Mouse (Mus musculus) urinary bladder, postnatal 4 days (tissue): ENCODE measurements around the gene Col4a3bp.

Experiments used
- DNase-seq, 2 experiments: peaks; one replicate each; pipeline ENCODE4 v3.0.0; 2021 to 2022; ENCODE audit warnings: low spot score in 2 of 2

The Col4a3bp gene

DNA sequence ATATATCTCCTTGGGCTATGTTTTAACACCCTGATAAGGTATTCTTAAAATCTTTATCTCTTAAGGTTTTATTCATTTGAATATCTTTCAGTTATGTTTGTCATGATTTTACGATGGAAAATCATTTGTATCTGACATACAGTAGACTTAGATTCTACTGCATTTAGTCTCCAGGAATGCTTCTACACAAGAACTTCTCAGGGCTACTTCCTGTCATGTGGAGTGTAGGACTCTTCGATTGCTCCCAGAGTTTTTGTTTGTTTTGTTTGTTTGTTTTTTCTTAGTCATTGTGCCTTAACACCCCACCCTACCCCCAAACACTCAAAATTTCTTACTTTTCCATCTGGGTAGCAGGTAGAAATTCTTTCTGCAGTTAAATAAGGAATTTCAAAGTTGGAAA, 1.0 kb upstream of the Col4a3bp start:
- no peak for DNase-seq

DNA sequence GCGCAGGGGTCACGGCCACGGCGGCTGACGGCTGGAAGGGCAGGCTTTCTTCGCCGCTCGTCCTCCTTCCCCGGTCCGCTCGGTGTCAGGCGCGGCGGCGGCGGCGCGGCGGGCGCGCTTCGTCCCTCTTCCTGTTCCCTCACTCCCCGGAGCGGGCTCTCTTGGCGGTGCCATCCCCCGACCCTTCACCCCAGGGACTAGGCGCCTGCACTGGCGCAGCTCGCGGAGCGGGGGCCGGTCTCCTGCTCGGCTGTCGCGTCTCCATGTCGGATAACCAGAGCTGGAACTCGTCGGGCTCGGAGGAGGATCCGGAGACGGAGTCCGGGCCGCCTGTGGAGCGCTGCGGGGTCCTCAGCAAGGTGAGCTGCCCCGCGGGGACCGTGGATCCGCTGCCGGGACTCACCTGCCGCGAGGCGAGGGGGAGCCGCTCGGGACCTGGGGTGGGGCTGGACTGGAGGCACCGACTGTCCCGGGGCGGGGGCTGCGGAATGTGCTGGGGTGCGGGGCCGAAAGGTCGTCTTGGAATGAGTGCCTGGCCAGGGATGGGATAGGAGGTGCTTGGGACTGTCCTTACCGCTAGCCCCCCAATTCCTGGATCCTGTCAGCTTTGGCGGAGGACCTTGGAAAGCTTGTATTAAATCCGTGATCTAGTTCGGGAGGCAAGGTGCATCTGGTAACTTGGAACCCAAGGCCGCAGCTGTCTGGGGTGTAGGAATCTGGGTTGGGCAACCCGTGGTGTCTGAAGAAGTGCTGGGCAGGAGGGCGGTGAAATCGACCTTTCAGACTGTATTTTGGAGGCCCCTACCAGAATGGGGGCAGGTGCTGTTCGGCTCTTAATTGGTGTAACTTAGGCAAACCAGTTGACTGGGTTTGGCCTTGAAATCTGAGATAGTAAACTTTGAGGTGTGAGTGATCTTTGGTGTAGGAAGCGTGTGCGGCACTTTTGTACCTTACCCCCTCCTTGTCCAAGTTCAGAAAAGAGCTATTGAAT, 778 bp downstream of the Col4a3bp start:
- DNase-seq, result peak in 1 of 2 experiments; percentile 62

DNA sequence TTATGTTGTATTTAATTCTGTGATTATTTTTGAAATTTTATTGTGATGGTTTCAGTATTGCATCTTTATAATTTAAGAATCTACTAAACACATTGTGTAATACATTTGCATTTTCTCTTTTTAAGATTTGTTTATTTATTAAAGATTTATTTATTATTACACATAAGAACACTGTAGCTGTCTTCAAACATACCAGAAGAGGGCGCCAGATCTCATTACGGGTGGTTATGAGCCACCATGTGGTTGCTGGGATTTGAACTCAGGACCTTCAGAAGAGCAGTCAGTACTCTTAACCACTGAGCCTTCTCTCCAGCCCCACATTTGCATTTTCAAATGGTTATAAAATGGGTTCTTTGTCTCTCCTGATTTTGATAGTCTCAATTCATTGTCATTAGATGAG, 2.1 kb downstream of the Col4a3bp start:
- no peak for DNase-seq

DNA sequence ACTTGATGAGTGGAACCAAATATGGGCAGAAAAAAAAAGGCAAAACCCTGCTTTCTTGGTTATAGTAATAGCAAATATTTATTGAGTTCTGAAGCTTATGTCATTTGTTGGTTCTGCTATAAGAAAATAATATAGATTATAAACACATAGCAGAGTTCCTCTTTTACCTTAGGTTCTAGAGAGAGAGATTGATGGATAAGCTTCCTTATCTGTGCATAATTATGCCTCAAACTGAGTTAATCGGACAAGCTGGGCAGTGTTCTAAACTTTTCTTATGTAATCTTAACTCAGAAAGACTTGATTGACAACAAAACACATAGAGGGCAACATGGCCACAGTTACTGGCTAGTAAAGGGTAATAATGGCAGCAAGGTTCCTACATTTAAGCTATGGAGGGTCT, 4.8 kb downstream of the Col4a3bp start:
- DNase-seq, result no peak

DNA sequence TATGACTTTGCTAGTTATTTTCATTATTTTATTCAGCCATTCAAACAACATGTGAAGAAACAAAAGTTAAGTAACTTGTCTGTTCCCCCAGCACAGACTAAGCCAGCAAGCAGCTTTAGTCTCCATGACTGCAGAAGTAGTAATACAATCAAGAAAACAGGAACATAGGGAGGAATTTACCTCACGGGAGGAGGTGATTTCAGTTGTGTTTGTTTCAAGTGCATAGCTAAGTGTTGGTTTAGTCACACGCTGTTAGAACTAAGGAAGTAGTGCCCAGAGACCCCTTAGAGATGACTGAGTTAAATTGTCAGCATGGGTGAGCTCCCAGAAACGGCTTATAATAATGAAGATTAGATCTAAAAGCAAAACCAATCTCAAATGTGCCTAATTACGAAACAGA, 5.5 kb downstream of the Col4a3bp start:
- no peak for DNase-seq

DNA sequence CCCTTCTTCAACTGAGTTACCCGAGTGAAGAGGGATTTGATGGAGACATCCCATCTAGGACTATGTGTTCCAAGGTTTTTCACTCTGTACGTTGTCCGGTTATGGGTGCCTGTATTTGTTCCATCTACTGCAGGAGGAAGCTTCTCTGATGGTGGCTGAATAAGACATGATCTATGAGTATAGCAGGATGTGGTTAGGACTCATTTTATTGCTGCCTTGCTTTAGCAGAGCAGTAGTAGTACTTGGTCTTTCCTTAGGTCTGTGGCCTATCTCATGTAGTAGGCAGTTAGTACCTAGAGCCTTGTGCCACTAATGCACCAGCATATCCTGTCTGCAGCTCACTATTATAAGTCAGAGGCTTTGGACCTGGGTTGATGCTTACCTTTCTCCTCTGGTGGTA, 12.7 kb downstream of the Col4a3bp start:
- no peak for DNase-seq

DNA sequence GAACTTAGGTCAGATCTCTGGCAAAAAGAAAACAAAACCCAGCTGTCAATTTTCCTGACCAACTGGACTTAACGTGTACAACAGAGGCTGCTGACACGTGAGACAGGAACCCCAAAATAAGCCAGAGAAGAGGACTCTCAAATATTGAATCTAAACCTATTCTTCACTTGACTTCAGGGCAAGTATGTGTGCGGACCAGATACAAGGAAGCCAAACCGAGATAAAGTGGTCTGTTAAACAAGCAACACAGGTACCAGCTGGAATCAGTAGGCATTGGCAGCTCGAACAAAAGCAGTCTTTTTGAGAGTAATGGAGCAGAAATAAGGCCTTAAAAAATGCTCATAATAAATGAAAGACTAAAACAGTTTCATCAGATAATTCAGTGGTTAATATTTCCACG, 25.6 kb downstream of the Col4a3bp start:
- DNase-seq, result no peak

DNA sequence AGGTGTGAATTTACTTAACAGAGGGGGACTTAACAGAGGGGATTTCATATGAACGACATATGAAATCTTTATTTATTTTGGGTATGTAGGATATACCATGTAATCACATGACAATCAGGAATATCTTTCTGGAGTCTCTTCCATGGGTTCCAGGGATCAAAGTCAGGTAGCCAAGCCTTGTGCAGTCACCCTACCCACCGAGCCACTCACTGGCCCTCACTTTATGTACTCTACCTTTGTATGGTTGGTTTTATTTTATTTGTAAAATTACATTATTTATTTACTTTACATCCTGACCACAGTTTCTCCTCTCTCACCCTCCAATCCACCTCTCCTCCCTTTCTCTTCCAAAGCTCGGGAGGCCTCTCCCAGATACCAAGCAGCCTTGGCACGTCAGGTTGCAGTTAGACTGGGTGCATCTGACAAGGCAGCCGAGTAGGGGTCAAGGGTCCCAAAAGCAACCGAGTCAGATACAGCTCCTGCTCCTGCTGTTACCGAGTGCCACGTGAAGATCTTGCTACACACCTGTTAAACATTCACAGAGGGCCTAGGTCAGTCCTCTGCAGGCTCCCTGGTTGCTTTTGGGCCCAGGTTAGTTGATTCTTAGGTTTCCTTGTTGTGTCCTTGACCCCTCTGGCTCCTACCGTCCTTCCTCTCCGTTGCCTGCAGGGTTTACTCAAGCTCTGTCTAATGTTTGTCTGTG, 28.0 kb downstream of the Col4a3bp start:
- DNase-seq, result no peak

DNA sequence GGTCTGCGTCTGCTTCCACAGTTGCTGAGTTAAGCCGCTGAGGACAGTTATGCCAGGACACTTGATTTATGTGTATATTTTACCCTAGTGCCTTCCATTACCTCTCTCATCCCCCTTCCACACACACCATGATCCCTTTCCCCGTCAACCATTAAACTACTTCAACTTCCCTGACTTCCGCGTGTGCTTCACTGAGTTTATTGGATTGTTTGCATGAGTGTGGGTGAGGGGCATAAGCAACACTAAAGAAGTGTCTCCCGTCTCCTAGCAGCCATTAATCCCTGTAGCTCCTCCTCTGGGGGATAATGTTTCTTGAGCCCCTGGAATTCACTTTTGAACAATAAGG, 28.6 kb downstream of the Col4a3bp start:
- DNase-seq, result no peak

DNA sequence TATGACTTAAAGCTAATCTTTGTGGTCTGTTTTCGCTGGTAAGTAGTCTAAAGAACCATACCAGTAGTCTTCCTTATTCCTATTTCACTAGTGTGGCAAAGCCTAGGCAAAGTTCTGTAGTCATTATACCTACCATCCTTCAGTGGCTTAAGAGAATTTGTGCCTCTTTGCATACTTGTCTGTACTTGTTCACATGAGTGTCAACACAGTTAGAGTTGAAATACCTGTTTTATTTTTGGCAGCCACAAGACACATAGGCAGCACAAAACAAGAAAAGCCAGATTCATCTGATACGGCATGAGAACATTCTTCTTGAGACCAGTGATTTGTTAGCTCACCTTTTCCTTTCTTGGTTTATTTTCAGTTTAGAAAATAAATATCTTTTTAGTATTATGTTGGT, 31.8 kb downstream of the Col4a3bp start:
- DNase-seq, result no peak

DNA sequence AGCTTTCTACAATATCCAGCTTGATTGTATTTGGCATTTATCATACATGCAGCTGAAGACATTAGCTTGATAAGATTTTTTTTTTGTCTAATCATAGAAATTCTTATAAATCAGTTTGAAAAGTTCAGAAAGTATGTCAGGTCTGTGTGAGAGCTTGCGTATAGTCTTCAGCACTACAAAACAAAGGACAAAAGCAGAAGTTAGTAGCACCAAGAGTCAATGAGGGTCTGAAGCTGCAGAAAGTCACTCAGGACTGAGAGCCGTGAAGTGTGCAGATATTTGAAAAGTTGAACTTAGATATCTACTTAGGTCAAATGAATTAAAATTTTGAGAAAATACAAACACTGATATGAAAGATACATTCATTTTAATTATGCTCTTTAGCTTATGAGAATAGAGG, 36.7 kb downstream of the Col4a3bp start:
- no peak for DNase-seq

DNA sequence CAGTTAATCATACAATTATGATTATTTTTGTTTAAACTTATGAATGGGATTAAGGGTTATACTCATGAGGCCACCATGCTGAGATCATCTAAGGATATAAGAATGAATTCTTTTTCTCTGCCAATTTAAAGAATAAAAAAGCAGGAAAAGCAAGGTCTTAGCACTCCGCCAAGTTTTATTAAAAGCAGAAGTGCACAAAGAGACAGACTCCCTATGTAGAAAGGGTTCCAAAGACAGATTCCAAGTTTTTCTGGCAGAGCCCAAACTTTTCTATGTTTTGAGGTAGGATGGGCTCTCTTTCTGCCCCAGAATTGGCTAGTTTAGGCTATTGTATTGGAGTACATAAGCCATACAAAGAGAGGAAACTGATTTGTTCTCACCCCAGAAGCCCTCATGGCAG, 37.6 kb downstream of the Col4a3bp start:
- DNase-seq, result no peak

DNA sequence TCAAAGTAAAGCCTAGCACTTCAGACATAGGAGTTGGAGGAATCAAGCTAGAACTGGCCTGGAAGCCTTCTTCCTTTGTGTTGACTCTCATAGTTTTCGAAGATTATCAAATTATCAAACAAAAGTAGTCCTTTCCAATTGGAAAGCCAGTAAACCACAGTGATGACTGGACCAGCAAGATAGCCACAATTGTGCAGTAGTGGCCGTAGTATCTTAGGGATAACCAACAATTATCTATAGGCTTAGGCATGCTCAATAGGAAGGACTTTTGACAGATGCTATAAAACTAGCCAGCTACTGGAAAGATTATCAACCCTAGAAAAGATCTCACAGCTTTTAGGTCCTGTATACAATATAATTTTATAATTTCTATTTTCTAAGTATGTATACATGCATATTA, 41.8 kb downstream of the Col4a3bp start:
- no peak for DNase-seq

DNA sequence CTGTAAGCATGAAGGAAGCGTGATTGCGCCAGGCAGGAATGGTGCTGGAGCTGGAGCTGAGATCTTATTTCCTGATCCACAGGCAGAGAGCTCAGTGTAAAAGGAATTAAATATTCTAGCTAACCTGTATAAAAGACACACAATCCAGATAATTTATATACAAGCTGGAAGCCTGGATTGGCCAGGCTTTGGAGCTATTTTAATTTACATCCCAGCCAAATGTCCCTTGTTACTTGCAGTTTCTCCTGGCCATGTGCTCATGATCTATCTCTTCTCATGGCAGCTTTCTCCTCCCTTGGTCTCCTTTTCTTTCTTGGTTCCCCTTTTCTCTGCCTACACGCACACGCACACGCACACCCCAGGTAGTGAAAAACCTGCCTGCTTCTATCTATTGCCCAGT, 44.1 kb downstream of the Col4a3bp start:
- no peak for DNase-seq

DNA sequence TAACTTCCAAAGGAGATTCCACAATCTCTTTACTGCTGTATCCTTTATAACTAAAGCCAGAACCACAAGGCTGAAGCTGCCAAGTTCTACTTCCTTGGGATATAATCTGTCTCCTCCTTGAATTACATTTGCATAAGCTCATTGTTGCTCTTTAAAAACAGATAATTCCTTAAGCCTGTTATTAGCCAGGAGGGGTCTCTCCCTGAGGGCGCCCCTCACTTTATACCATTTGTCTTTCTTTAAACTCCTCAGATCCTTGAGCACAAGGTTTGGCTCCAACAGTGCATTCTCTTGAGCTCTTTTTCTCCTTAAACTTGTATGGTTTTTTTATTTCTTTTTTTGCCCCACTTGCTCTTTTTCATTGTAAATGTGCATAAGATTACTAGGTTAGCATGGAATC, 46.2 kb downstream of the Col4a3bp start:
- DNase-seq, result no peak

DNA sequence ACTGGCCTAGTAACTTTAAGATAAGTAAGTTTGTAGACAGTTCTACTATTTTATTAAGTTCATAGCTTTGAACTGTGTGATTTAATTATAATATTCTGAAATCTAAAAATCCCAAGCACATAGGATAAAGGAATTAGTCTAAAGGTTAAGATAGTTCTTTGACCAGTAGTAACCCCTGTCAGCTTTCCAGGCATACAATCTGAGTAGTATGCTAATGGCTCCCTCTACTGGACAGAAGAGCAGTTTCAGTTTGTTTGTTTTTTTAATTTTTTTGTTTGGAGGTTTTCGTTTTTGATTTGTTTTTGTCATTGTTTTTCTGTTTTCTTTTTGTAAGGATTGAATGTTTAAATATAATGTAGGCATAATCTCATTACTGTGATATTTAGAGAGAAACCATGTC, 51.2 kb downstream of the Col4a3bp start:
- no peak for DNase-seq

DNA sequence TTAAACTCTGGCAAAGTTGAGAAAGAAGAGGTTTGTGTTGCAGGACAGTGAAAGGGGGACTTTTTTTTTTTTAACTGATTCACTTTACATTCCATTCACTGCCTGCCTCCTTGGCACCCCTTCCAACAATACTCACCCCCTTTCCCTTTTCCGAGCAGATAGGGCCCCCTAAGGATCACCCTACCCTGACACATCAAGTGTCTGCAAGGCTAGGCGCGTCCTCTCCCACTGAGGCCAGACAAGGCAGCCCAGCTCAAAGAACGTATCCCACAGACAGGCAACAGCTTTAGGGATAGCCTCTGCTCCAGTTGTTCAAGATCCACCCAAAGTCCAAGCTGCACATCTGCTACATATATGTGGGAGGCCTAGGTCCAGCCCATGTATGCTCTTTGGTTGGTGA, 51.7 kb downstream of the Col4a3bp start:
- no peak for DNase-seq

DNA sequence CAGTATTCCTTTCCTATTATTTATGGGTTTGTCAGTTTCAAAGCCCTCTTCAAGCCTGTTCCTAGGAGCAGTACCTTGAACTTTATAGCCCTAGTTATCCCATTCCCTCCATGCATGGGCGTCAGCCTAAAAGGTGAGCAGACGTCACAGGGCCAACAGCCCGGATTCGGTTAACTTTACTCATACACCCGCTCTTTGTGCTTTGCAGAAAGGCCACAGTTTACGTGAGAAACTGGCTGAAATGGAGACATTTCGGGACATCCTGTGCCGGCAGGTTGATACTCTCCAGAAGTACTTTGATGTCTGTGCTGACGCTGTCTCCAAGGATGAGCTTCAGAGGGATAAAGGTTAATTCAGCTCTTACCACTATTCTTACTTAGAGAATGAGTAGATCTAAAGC, 56.8 kb downstream of the Col4a3bp start:
- no peak for DNase-seq

DNA sequence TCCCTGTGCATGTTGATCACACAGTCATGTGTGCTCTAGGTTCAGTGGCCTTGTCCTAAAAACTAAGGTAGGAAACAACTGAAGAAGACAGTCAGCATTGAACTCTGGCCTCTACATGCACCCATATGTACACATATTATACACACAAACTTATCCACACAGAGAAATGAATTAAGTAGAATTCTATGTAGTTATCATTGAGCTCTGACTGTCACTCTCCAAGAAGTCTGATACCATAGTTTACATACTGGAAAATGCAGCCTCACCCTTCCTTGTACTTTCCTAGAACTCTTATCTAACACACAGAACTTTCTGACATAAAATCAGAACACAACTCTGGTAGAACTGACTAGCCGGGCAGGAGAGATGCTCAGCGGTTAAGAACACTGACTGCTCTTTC, 61.8 kb downstream of the Col4a3bp start:
- no peak for DNase-seq

DNA sequence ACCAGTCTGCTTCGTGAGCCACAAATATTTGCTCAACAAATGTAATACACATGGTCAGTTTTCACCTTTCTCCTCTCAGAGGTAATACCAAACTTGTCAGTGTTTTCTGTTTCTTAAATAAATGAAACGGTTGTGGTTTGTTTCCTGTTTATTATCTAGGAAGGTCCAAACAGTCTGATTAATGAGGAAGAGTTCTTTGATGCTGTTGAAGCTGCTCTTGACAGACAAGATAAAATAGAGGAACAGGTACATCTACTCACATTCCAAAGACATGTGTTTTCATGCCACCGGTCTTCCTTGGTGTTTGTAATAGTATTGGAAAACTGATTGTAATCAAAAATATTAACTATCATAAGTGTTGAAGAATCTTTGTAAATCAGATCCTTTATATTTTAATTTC, 72.2 kb downstream of the Col4a3bp start:
- no peak for DNase-seq

DNA sequence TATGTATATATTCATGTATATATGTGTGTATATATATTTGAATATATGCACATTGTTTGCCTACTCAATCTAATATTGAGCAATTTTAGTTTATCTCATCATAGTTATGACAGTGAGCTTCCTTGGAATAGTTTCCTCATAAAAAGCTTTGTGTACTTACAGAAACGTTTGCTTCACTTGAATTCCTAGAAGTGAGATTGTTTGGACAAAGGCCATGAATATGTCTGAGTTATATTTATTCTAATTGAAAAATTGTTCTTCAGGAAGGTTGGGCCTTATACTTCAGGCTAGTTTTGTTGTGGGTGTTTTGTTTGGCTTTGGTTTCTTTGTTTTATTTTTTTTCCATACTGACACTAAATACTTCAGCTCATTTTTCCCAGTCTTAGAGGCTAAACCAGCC, 78.5 kb downstream of the Col4a3bp start:
- DNase-seq, result no peak

DNA sequence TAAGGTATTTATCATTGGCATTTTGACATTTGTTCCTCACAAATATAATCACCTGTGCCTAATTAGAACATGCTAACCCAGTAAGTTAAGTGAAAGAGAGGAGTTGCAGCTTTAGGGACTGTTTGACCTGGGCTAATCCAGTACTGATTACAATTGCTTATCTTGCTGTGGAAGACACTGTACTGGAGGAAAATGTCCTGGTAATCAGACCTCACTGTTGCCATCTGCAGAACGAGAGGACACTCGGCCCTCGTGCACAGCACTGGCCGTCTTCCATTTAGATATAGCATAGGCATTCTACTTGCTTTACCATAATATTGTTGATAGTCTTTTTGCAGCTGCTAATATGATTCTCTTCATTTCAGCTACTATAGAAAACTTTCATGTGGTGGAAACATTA, 88.0 kb downstream of the Col4a3bp start:
- no peak for DNase-seq

DNA sequence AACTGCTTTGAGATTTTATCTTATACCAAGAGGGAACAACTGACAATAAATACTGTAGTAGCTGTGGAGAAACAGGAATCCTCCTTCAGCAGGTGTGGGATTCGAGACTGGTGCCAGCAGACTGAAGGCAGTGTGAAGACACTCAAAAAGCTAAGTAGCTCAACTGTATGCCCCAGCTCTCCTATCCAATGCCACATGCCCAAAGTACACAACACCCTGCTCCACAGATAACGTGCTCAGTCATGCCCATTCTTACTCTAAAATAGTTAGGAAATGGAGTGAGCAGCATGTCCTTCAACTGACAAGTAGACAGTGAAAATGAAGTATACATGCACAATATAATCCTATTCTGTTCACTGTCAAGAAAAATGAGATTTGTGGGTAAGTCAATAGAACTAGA, 101.8 kb downstream of the Col4a3bp start:
- no peak for DNase-seq
